Mouse (Mus musculus) embryonic fibroblast, embryonic 13.5 days (primary cell): ENCODE data around the gene E2f8.

Source experiments
- CTCF ChIP-seq: IDR thresholded peaks from 2 replicates; pipeline ENCODE4 v1.5.1; 2011; ENCODE audit warnings: mild to moderate bottlenecking, control low read depth, low read length, moderate library complexity, borderline replicate concordance; ENCODE audit not compliant: insufficient read depth
- POLR2A ChIP-seq: IDR thresholded peaks from 2 replicates; pipeline ENCODE4 v1.6.1; 2011; ENCODE audit warnings: low read depth, mild to moderate bottlenecking, control low read depth, low read length, moderate library complexity

- TF ChIP-seq CTCF (no peak), POLR2A (no peak)
Measured at GRCm38 (mm10) chr7:48910282-48910681, 28.9 kb upstream of the E2f8 start.
